ENCODE assay signal across 10 mouse cellular contexts in the genomic region with DNA sequence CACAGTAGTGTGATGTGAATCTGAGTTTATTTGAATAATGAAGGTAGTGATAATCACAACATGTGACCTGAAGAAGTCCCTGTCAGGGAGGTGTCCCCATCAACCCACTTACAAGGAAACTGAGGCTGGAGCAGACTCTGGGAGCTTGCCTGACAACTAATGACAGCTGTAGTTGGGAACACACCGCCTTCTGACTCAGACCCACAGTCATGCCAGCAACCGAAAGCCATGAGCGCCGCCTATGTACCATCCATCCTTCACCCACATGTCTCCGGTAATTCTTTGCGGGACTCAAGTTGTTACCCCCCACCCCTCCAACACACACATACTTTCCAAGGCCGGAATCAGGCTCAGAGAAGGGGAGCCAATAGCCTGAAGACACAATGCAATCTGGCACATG. TPM values are rescaled to one million over a fixed set of nuclear protein-coding genes. Genes with fewer than 3 reads are reported as not detected.
DNase-seq lines count a peak whose midpoint lies in the region; ATAC-seq lines count a peak whose summit lies in the region.
"Had no signal": no experiment of that assay in that cellular context is flagged by ENCODE, and none has a peak within 500 bp of the region (broad histone marks: within the 10 kb centered on the region; RNA-seq: fewer than 3 reads in every experiment).

No protein-coding gene starts in this region.

- H3K4me2 ChIP-seq in heart, embryonic 15.5 days: peak overlapping the region; percentile 86
- no peak overlapping the region for H3K4me2 ChIP-seq in midbrain, embryonic 11.5 days
- H3K4me2 ChIP-seq in hindbrain, embryonic 14.5 days (replicated peaks): peak overlapping the region; percentile 98
- peak overlapping the region; percentile 99; the same call in 1 of the 2 replicates for H3K4me2 ChIP-seq in neural tube, embryonic 14.5 days (ENCODE audit: low read depth, low read length)

- H3K36me3 ChIP-seq in heart, embryonic 15.5 days: peaks cover 7% of the 10 kb centered on the region; the same call in 1 of the 2 replicates
- H3K36me3 ChIP-seq in midbrain, embryonic 10.5 days: peaks cover 48% of the 10 kb centered on the region
- peaks cover 3% of the 10 kb centered on the region; the same call in 1 of the 2 replicates for H3K36me3 ChIP-seq in midbrain, embryonic 11.5 days (ENCODE audit: control insufficient read depth, insufficient read depth, low read length)
- H3K36me3 ChIP-seq in hindbrain, embryonic 14.5 days (replicated peaks; ENCODE audit: control insufficient read depth, insufficient read depth): peaks cover 3% of the 10 kb centered on the region
- H3K36me3 ChIP-seq in neural tube, embryonic 14.5 days (ENCODE audit: control insufficient read depth, insufficient read depth, low read length): peaks cover 3% of the 10 kb centered on the region; the same call in 1 of the 2 replicates

- no peak for ATAC-seq in heart, embryonic 15.5 days (replicated peaks; ENCODE audit: insufficient number of reproducible peaks, insufficient read depth, low FRiP score, low read depth)
- no peak for ATAC-seq in midbrain, embryonic 11.5 days (ENCODE audit: low FRiP score)
- ATAC-seq in hindbrain, embryonic 14.5 days (ENCODE audit: low FRiP score): no peak
- no peak for ATAC-seq in neural tube, embryonic 14.5 days (ENCODE audit: low read depth)

- H3K27me3 ChIP-seq in heart, embryonic 15.5 days: no peaks in the 10 kb centered on the region
- H3K27me3 ChIP-seq in midbrain, embryonic 10.5 days (ENCODE audit: low read depth, poor library complexity, severe bottlenecking): no peaks in the 10 kb centered on the region
- H3K27me3 ChIP-seq in midbrain, embryonic 11.5 days (ENCODE audit: control insufficient read depth, insufficient read depth, low read length): no peaks in the 10 kb centered on the region
- no peaks in the 10 kb centered on the region for H3K27me3 ChIP-seq in hindbrain, embryonic 14.5 days (ENCODE audit: control insufficient read depth, insufficient read depth, low read length)
- H3K27me3 ChIP-seq in neural tube, embryonic 14.5 days (ENCODE audit: control insufficient read depth, insufficient read depth, low read length): no peaks in the 10 kb centered on the region

- no peaks in the 10 kb centered on the region for H3K9me3 ChIP-seq in heart, embryonic 15.5 days (replicated peaks)
- 0 out of 2 replicates have a peak, but pooled peaks cover 5% of the 10 kb centered on the region for H3K9me3 ChIP-seq in midbrain, embryonic 10.5 days (replicated peaks)
- H3K9me3 ChIP-seq in midbrain, embryonic 11.5 days (ENCODE audit: control insufficient read depth, low read length): no peaks in the 10 kb centered on the region
- H3K9me3 ChIP-seq in hindbrain, embryonic 14.5 days (ENCODE audit: control insufficient read depth, low read length): no peaks in the 10 kb centered on the region
- no peaks in the 10 kb centered on the region for H3K9me3 ChIP-seq in neural tube, embryonic 14.5 days (ENCODE audit: control insufficient read depth, low read length)

- no peak overlapping the region for H3K27ac ChIP-seq in heart, embryonic 15.5 days
- no peak overlapping the region for H3K27ac ChIP-seq in midbrain, embryonic 10.5 days (replicated peaks)
- no peak overlapping the region for H3K27ac ChIP-seq in midbrain, embryonic 11.5 days (ENCODE audit: low read depth, low read length)
- H3K27ac ChIP-seq in hindbrain, embryonic 14.5 days: no peak overlapping the region
- H3K27ac ChIP-seq in neural tube, embryonic 14.5 days (ENCODE audit: low read depth, low read length): no peak overlapping the region

- 93% methylated on average over 7 of the region's 7 CpGs for WGBS in heart, embryonic 15.5 days
- WGBS in midbrain, embryonic 10.5 days: 97% methylated on average over 7 of the region's 7 CpGs
- 93% methylated on average over 7 of the region's 7 CpGs for WGBS in midbrain, embryonic 11.5 days
- 96% methylated on average over 7 of the region's 7 CpGs for WGBS in hindbrain, embryonic 14.5 days
- WGBS in neural tube, embryonic 14.5 days: 94% methylated on average over 7 of the region's 7 CpGs

- peaks cover 25% of the 10 kb centered on the region for H3K4me1 ChIP-seq in heart, embryonic 15.5 days (replicated peaks)
- H3K4me1 ChIP-seq in midbrain, embryonic 10.5 days: peaks cover 35% of the 10 kb centered on the region
- peaks cover 12% of the 10 kb centered on the region for H3K4me1 ChIP-seq in midbrain, embryonic 11.5 days (ENCODE audit: control insufficient read depth, insufficient read depth, low read length)
- peaks cover 26% of the 10 kb centered on the region for H3K4me1 ChIP-seq in hindbrain, embryonic 14.5 days (replicated peaks; ENCODE audit: control insufficient read depth, insufficient read depth, low read length)
- H3K4me1 ChIP-seq in neural tube, embryonic 14.5 days (ENCODE audit: control insufficient read depth, insufficient read depth, low read length): peaks cover 18% of the 10 kb centered on the region

- DNase-seq in heart, adult 18-20 months: no peak
- DNase-seq in midbrain, embryonic 10.5 days (ENCODE audit: low spot score): no peak
- DNase-seq in midbrain, embryonic 11.5 days (ENCODE audit: low spot score, missing footprints): no peak
- DNase-seq in hindbrain, embryonic 14.5 days (ENCODE audit: low spot score): no peak
- no peak for DNase-seq in cerebellum, postnatal 14 days
- DNase-seq in frontal cortex, postnatal 10 days (ENCODE audit: low spot score in 2 of 2): no peak
- DNase-seq: lung, adult 18-20 months; spleen, adult 18-20 months had no signal

- peak overlapping the region; percentile 93 for H3K4me3 ChIP-seq in heart, embryonic 15.5 days
- peak overlapping the region; percentile 98 for H3K4me3 ChIP-seq in midbrain, embryonic 10.5 days
- no peak overlapping the region for H3K4me3 ChIP-seq in midbrain, embryonic 11.5 days (ENCODE audit: low read depth, low read length)
- H3K4me3 ChIP-seq in hindbrain, embryonic 14.5 days (replicated peaks; ENCODE audit: low read length): no peak overlapping the region
- H3K4me3 ChIP-seq in neural tube, embryonic 14.5 days (ENCODE audit: low read depth, low read length): no peak overlapping the region

- no peak overlapping the region for H3K9ac ChIP-seq in heart, embryonic 15.5 days
- no peak overlapping the region for H3K9ac ChIP-seq in midbrain, embryonic 11.5 days (ENCODE audit: low read length)
- H3K9ac ChIP-seq in hindbrain, embryonic 14.5 days: no peak overlapping the region
- no peak overlapping the region for H3K9ac ChIP-seq in neural tube, embryonic 14.5 days (replicated peaks; ENCODE audit: low read depth, low read length)

RNA-seq across cellular contexts. Expression of a gene that starts 2.0 kb away (rescaled TPM):
- polyA plus RNA-seq in heart, embryonic 15.5 days (2015; fragmentation: Nextera tagmentation; extraction: Ambion mirVana): 7.6 and 8.5 TPM in 2 replicates
- 10 to 100 TPM; 21.3 to 22.1 TPM for total RNA-seq in heart, adult 18-20 months (2021)
- polyA plus RNA-seq in midbrain, embryonic 10.5 days (2016; fragmentation: Nextera tagmentation; extraction: Ambion mirVana): 8.0 and 8.4 TPM in 2 replicates
- 8.9 and 10.7 TPM in 2 replicates for polyA plus RNA-seq in midbrain, embryonic 11.5 days (2014; fragmentation: Nextera tagmentation; extraction: Ambion mirVana)
- 19.2 and 20.4 TPM in 2 replicates for polyA plus RNA-seq in hindbrain, embryonic 14.5 days (2014; fragmentation: Nextera tagmentation; extraction: Ambion mirVana)
- 17.0 and 19.2 TPM in 2 replicates for polyA plus RNA-seq in neural tube, embryonic 14.5 days (2014; fragmentation: Nextera tagmentation; extraction: Ambion mirVana)

RNA-seq across cellular contexts. Expression of a gene that starts 6.5 kb away (rescaled TPM):
- polyA plus RNA-seq in heart, embryonic 15.5 days (2015; fragmentation: Nextera tagmentation; extraction: Ambion mirVana): 0.91 and 1.1 TPM in 2 replicates
- total RNA-seq in heart, adult 18-20 months (2021): 1 to 10 TPM in 1 of 2 experiments, under 1 TPM in 1; 0.77 to 1.1 TPM
- 0.75 and 0.81 TPM in 2 replicates for polyA plus RNA-seq in midbrain, embryonic 10.5 days (2016; fragmentation: Nextera tagmentation; extraction: Ambion mirVana)
- 0.77 and 1.1 TPM in 2 replicates for polyA plus RNA-seq in midbrain, embryonic 11.5 days (2014; fragmentation: Nextera tagmentation; extraction: Ambion mirVana)
- polyA plus RNA-seq in hindbrain, embryonic 14.5 days (2014; fragmentation: Nextera tagmentation; extraction: Ambion mirVana): 0.79 and 0.87 TPM in 2 replicates
- 0.71 TPM in 2 replicates for polyA plus RNA-seq in neural tube, embryonic 14.5 days (2014; fragmentation: Nextera tagmentation; extraction: Ambion mirVana)

RNA-seq across cellular contexts. Expression of a gene that starts 51.5 kb away (rescaled TPM):
- polyA plus RNA-seq in heart, embryonic 15.5 days (2015; fragmentation: Nextera tagmentation; extraction: Ambion mirVana): 1.5 and 1.7 TPM in 2 replicates
- total RNA-seq in heart, adult 18-20 months (2021): 1 to 10 TPM; 2.7 to 2.8 TPM
- 2.3 and 2.4 TPM in 2 replicates for polyA plus RNA-seq in midbrain, embryonic 10.5 days (2016; fragmentation: Nextera tagmentation; extraction: Ambion mirVana)
- polyA plus RNA-seq in midbrain, embryonic 11.5 days (2014; fragmentation: Nextera tagmentation; extraction: Ambion mirVana): 2.6 TPM in 2 replicates
- 2.6 and 3.6 TPM in 2 replicates for polyA plus RNA-seq in hindbrain, embryonic 14.5 days (2014; fragmentation: Nextera tagmentation; extraction: Ambion mirVana)
- polyA plus RNA-seq in neural tube, embryonic 14.5 days (2014; fragmentation: Nextera tagmentation; extraction: Ambion mirVana): 2.8 and 3.2 TPM in 2 replicates

RNA-seq across cellular contexts. Expression of a gene that starts 51.6 kb away (rescaled TPM):
- 73.2 and 81.2 TPM in 2 replicates for polyA plus RNA-seq in heart, embryonic 15.5 days (2015; fragmentation: Nextera tagmentation; extraction: Ambion mirVana)
- 10 to 100 TPM; 44.3 to 45.3 TPM for total RNA-seq in heart, adult 18-20 months (2021)
- polyA plus RNA-seq in midbrain, embryonic 10.5 days (2016; fragmentation: Nextera tagmentation; extraction: Ambion mirVana): 65.2 and 68.2 TPM in 2 replicates
- 41.5 and 51.6 TPM in 2 replicates for polyA plus RNA-seq in midbrain, embryonic 11.5 days (2014; fragmentation: Nextera tagmentation; extraction: Ambion mirVana)
- polyA plus RNA-seq in hindbrain, embryonic 14.5 days (2014; fragmentation: Nextera tagmentation; extraction: Ambion mirVana): 34.2 and 38.8 TPM in 2 replicates
- 31.7 and 33.8 TPM in 2 replicates for polyA plus RNA-seq in neural tube, embryonic 14.5 days (2014; fragmentation: Nextera tagmentation; extraction: Ambion mirVana)

RNA-seq across cellular contexts. Expression of a gene that starts 52.1 kb away (rescaled TPM):
- 1,612 and 2,052 TPM in 2 replicates for polyA plus RNA-seq in heart, embryonic 15.5 days (2015; fragmentation: Nextera tagmentation; extraction: Ambion mirVana)
- 1,000 to 10,000 TPM; 3,672 to 3,752 TPM for total RNA-seq in heart, adult 18-20 months (2021)
- polyA plus RNA-seq in midbrain, embryonic 10.5 days (2016; fragmentation: Nextera tagmentation; extraction: Ambion mirVana): not detected in 2 replicates
- polyA plus RNA-seq in midbrain, embryonic 11.5 days (2014; fragmentation: Nextera tagmentation; extraction: Ambion mirVana): not detected in 2 replicates
- not detected in 2 replicates for polyA plus RNA-seq in hindbrain, embryonic 14.5 days (2014; fragmentation: Nextera tagmentation; extraction: Ambion mirVana)
- polyA plus RNA-seq in neural tube, embryonic 14.5 days (2014; fragmentation: Nextera tagmentation; extraction: Ambion mirVana): 0.63 and 2.0 TPM in 2 replicates

Comparison
In these comparisons a context has a peak if more than half of its experiments do, and no peak if none do; other contexts are left out.
1. H3K4me3 ChIP-seq: peak in heart, embryonic 15.5 days (single experiment) and midbrain, embryonic 10.5 days (single experiment); none in midbrain, embryonic 11.5 days (single experiment), hindbrain, embryonic 14.5 days (single experiment) and neural tube, embryonic 14.5 days (single experiment).